Mouse (Mus musculus): ENCODE measurements at regions not wholly inside any gene's neighbourhood (a gene's known extent, or its start where the extent isn't known, plus 50 kb on each side); places are given as distances from the start of the nearest gene placed in this dataset.
A peak's percentile ranks its signal among the peaks of the same experiment; 100 is the strongest.

DNA sequence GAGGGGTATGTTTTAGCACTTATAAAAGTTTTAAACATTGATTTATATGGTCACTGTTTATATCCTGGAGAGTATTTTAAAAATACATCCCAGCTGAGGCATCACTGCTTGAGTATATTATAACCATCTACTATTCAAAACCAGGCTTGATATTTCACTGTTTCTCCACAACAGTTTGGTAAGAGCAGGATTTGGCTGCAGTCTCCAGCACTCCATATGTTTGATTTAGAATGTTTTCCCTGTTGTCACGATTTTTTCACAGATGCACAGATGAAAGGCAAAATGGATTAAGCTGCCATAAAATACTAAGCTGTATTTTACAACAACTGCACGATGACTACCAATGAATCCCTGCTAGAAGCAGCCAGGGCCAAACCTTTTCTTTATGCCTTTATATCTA lies 166.6 kb downstream of the Cox7b2 start:
- no peak for DNase-seq (ENCODE audit: extremely low read depth, low read depth)

DNA sequence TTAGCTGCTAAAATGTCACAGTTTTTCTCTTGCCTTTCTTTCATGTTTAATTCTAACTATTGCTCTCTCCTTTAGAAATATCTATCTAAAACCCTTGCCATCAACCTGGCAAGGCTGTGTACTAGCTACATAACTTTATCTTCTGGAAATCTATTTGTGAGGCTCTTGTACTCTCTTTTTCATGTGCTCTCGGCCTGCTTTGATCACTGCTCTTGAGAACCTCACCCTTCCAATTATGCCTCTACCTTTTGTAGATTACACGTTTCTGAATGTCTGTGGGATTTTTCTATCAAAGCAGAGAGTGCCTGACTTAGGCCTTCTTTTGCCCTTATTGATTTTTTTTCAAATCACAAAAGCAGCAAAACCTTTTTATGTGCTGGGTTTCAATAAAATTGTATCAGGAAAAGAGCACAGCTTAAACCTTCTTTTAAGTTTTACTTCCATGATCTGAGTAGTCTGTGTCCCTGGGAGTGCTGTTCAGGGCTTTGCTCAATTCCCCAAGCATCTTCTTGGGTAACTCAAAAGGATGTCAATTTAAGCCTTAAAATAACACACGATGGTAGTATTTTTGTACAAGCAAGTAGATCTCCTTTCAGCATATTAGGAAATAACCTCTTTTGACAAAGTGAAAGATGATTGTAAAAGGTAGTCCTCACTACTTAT lies 181.7 kb downstream of the Cox7b2 start:
- no peak for DNase-seq (ENCODE audit: extremely low read depth, low read depth)

DNA sequence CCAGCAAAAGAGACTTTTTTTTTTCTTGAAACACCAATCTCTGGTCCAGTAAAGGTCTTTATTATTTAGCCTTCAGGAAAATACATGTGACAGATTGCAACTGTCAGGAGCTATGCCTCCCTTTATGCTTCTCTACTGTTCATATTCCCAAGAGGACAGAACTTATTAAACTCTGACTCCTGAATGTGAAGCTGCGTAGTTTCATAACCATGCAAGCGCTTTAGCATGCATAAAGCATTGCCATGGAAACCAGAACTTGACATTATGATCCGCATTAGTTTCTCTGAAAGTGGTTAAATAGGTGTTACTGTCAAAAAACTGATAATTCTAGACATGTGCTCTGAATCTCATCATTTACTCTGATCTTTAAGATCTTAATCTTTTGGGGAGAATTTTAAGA lies 206.5 kb downstream of the Cox7b2 start:
- DNase-seq (ENCODE audit: extremely low read depth, low read depth) = no peak

DNA sequence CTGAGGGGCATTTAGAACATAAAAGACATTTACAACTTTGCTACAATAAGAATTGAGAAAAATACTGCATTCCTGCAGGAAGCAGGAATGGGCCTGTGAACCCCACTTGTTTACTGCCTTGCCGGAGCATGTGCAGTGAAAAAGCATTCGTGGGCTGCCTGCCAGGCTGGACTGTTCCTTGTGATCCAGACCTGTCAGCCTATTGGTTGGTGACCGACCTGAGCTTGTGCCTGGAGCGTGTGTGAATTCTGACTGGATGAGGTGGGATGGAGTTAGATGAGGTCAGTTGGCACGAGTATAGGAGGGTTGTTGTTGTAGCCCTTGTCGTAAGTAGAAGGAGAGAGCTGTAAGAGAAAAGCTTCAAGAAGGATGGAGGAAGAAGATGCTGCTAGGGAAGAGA lies 213.8 kb upstream of the Gabra2 start:
- DNase-seq (ENCODE audit: extremely low read depth, low read depth) = no peak

DNA sequence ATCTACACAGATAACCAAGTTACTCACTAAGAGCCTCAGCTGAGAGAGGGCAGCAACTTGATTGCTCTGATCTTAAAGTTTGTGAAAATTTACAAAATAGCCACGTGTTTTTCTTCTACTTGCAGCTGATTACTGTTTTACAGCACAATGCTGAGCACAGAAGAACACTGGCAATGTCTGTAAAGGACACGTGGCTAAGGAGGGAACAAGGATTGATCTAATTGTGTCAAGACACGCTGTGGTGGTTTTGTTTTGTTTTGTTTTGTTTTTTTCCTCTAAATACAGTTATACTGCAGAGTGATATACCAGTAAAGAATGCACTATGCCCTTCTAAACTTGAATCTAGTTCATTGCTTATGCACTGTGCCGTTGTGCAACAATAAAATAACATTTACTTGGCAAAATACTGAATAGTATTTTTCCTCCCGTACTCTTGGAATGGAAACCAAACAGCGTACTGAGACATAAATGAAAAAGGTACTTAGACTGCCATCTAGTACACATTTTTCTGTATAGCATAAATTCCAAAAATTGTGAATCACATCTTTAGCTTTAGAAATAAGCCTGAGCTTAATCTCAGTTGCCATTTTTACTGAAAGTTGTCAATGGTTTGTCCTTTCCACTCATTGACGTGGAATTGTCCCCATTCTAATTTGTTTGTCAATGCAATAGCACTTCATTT lies 166.7 kb upstream of the Gabra2 start:
- DNase-seq (ENCODE audit: extremely low read depth, low read depth) = no peak

DNA sequence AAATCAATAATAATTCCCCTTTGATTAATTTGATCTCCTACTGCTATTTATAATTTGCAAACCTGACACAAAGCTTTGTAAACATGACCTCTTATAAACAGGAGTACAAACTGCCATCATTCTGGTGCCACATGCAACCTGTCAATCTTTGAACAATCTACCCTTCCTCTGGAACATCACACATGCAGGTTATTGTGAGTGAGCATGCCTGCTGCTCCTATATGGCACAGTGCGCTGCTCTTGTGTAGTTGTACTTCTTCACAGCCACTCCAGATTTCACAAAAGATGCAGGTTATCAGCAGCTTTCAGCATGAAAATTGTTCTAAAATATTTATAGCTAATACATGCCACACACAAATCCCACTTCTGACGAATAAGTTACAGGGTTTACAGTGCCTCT lies 153.6 kb upstream of the Gabra2 start:
- DNase-seq (ENCODE audit: extremely low read depth, low read depth) = no peak

DNA sequence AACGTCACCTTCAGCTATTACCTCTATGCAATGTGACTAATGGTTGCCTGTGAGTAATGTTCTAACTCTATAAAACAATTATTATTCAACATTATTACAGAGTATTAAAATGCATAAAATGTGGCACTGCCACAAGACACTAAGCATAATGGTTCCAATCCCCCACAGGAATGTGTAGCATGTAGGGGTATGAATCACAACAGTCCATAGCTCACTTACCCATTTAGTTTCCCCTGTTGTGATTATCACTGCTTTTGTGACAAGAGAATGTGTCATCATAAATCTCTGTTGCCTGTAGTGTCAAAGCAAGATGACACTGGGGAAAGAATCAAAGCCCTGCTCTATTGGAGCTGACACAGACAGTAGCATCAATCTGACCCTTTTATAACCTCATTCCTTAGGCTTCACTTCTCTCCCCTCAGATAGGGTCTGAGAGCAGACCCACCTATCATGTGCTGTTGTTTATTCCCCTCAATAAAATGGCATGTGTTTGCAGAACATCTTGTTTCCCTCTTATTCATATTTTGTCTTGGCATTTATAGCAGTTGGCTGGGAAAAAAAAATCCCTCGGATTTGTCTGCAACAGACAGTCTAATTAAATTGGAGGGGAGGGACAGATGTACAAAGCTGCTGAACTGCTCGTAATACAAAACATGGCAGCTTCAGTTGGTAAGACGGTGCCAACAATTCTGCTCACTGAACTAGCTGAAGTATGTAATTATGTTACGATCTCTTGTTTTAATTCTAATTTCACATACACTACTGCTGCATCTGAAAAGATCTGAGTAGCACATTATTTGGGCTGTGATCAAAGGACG lies 152.9 kb upstream of the Gabra2 start:
- DNase-seq (ENCODE audit: extremely low read depth, low read depth) = no peak

DNA sequence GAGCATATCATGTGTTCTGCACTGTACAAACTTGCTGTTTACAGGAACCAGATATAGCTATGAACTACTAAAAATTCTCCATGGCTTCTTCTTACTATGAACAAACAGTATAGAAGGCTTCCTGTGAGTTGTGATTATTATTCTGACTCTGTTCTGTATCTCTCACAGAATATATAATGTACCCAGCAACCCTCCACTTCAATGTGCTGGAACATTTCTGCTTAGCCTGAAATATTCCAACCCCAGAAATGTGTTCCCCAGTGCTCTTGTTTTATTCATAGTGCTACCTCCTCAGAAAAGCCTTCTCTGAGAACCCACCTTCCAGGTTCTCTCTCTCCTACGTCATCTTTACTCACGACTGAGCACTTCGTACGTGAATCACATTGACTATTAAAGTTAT lies 132.0 kb upstream of the Gabra2 start:
- no peak for DNase-seq (ENCODE audit: extremely low read depth, low read depth)

DNA sequence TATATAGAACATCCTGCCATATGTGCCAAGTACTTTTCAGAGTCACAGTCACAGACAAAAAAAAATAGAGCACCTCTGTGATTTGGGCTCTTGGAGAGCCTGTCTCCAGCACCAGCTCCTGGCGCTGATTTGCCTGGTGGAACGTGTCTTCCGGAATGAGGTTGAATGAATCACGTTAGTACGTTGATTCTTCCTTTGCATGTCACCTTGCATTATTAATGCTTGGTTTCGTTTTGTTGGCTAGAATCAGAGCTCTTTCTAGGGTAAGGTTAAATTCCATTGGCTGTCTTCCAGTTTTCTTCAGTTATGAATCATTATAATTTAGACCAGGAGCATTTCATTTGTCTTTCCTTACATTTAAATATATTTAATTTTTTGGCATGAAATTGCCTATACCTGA lies 105.2 kb upstream of the Gabra2 start:
- DNase-seq (ENCODE audit: extremely low read depth, low read depth) = no peak

DNA sequence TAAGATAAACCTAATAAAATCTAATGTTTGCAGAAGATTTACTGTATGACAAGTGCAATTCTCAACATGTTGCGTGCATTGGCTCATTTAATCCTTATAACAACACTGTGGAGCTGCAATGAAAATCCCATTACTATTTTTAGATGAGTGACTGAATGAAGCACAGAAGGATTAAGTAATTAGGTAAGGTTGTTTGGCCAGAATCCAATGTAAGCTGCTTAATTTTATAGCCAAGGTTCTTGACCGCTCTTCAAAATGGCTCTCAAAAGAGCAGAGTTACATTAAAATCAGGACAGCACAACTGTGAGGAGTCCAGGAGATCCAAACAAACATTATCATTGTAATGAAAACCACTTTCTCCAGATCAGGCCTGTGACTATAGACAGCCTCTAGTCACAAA lies 81.7 kb upstream of the Gabra2 start:
- DNase-seq (ENCODE audit: extremely low read depth, low read depth) = no peak

DNA sequence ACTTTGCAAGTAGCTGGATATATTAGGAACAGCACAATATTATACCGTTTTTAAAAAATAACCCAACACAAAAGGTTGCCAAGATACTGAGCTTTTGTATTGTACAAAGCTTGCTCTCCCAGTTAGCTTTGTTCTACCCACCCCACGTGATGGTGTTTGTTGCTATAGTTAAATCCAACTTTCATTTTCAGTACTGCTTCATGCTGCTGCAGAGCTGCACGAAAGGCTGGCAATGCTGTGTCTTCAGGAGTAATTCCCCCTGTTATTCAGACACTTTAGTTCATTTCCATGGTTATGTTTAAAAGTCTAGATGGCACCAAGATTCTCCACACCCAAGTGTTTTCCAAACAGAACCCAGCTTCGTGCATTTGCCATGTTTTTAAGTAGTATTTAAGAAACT lies 74.7 kb upstream of the Gabra2 start:
- peak; percentile 5 for DNase-seq (ENCODE audit: extremely low read depth, low read depth)

Measured in MEL-GATA-1-ER (cell line).